Mouse (Mus musculus) cortical plate, adult 2 months (tissue): ENCODE results near the gene 1600014C10Rik.

Source experiments
- CTCF ChIP-seq: fragments of 200-500 bp; IDR thresholded peaks from 2 replicates; pipeline ENCODE4 v1.5.1; 2011; ENCODE audit warnings: mild to moderate bottlenecking, control low read depth, low read length; ENCODE audit not compliant: insufficient read depth; ENCODE audit errors: extremely low read depth
- POLR2A ChIP-seq: fragments of 200-500 bp; IDR thresholded peaks from 2 replicates; pipeline ENCODE4 v1.6.1; 2011; ENCODE audit warnings: mild to moderate bottlenecking, low read length, control low read depth; ENCODE audit not compliant: insufficient read depth; ENCODE audit errors: extremely low read depth

- TF ChIP-seq CTCF (no peak), POLR2A (no peak)
Observed at GRCm38 (mm10) chr7:38215281-38215680, 32.3 kb downstream of the 1600014C10Rik start.
